Mouse (Mus musculus): ENCODE results near the gene Slc7a6os.

Gene Slc7a6os

GRCm38 (mm10) chr8:106177594-106177993, 33.1 kb downstream of the Slc7a6os start:
- no peak for DNase-seq (ENCODE audit: low read depth)

DNA sequence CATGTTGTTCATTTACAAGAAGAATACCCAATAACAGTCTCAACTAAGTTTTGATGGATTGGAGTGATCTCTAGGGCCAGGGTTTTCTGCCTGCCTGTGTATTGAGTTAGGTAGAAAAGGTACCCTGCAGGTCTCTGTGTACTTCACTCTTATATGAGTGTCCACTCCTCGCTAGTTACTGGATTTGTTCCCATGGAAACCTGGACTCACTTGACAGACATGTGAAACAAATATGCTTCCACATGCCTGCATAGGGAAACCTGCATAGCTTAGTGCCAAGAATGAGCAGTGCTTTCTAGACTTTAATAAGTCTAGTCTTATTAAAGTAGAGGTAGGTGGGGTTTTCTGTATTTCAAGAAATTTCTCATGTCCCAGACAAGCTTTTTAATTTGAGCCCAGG, 33.8 kb downstream of the Slc7a6os start:
- DNase-seq (ENCODE audit: low read depth) = no peak

- DNase-seq (ENCODE audit: low read depth) = no peak
These were observed 37.2 kb downstream of the Slc7a6os start for GRCm38 (mm10) chr8:106173566-106173965.

DNA sequence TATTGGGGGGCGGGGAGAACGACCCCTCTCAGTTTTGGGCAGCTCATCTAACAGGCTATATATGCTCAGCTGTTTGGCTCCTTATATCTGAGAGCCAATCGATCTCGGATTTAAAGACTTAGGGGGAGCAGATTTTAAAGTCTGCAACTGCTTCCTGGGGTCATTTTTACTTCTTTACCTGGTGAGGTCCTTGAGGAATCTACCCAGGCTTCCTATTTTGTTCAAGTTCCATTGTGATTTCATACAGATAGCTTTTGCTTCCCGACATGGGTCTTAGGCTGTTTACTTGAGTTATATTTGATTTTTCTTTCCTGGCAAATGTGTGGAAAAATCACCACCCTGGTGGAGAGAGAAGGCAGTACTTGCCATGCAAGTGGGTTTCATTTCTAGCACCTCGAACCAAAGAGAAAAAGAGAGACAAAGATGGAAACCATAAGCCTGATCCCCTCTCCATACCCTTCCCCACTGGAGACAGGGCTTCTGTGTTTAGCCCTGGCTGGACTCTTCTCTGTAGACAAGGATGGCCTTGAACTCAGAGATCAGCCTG, 40.7 kb downstream of the Slc7a6os start:
- peak; percentile 55 for DNase-seq (ENCODE audit: low read depth)

DNA sequence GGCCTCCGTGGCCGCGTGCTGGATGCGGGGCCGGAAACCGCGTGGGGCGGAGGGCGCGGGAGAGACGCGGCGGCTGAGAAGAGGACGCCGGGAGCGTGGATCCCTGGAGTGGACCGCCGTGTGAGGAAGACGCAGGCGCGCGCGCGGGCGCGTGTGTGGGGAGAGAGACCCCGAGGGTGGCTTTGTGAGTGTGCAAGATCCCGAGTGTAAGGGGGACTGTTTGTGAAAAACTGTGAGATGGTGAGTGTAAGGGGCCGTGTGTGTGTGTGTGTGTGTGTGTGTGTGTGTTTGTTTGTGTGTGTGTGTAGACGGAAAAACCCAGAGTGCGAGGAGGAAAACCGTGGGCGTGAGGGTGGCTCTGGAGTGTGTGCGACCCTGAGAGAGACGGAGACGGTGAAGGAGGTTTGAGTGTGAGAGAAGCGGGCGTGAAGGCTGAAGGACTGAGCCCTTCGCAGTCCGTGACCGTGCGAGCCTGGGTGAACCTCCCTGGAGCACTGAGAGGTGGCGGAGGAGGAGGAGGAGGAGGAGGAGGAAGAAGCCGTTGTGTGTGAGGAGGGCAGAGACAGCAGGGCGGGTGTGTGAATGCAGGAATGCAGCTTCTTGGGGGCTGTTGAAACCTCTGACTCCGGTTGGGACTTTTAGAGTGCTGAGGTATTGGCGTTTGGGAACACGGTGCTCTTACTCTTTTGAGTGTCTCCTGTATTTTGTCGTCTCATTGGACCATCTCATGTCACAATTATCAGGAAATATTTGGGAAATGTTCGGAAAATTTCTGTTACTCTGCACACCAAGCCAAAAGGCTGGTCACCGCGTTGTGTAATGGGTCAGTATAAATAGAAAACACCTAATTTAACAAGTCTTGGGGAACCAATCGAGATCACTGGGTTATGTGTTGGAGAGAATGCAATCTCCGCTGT, 41.5 kb downstream of the Slc7a6os start:
- DNase-seq (ENCODE audit: low read depth) = no peak

DNA sequence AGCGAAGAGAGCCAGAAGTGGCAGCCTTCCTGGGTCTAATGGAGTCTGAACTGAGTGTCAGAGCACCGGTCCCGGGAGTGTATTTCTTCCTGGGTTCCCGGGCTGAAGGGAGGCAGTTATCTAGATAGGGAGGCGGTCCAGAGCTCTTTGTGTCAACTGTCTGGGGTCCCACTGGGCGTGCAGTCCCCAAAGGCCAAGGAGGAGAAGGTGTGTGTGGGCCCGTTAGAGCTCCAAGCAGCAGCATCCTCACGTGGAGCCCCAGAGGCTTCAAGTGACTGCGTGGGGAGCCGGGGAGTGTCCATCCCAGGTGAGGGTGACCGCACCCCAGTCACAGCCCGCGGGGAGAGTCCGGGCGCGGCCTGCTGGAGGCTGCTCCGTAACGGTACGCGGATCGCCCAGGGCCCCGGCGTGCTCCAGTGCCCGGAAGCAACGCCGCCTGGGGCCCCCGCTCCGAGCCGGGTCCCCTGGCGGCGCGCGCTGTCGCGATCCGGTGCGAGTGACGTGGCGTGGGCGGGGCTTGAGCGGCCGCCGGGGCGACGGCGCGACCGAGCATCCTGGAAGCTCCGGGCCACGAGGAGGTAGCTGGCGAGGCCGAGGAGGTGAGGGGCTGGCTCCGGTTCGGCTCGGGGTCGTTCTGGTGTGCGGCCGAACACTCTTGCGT, 42.2 kb downstream of the Slc7a6os start, which contains the start of gene Slc7a6:
Slc7a6 (plus strand) TSS at position 502 of the 661 bp plus-strand sequence.
- peak; percentile 95 for DNase-seq (ENCODE audit: low read depth)

DNA sequence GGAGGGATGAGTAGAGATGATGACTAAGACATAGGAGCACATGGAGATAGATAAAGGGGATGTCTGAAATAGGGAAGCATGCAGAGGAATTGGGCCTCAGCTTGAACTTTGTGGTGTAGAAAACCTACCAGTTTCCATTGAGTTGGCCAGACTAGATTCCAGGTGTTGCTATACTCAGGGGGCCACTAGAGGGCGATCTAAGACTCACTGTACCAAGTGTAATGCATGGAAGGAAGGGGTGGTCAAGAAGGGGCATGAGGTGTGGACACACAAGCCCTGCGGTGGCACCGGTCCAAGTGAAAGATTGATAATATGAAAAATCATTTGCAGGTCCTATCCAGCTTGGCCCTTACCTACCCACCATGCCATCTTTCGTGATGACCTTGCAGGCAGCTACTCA, 45.3 kb downstream of the Slc7a6os start:
- DNase-seq (ENCODE audit: low read depth) = peak; percentile 87

- no peak for DNase-seq (ENCODE audit: low read depth)
These were observed 47.5 kb downstream of the Slc7a6os start for GRCm38 (mm10) chr8:106163251-106163650.

- no peak for DNase-seq (ENCODE audit: low read depth)
These were observed 50.9 kb downstream of the Slc7a6os start for GRCm38 (mm10) chr8:106159876-106160275.

GRCm38 (mm10) chr8:106158381-106158780, 52.4 kb downstream of the Slc7a6os start:
- DNase-seq (ENCODE audit: low read depth) = no peak

- no peak for DNase-seq (ENCODE audit: low read depth)
These were observed 53.3 kb downstream of the Slc7a6os start for GRCm38 (mm10) chr8:106157419-106157818.

- no peak for DNase-seq (ENCODE audit: low read depth)
These were observed 57.9 kb downstream of the Slc7a6os start for GRCm38 (mm10) chr8:106152876-106153275.

GRCm38 (mm10) chr8:106151041-106151440, 59.7 kb downstream of the Slc7a6os start:
- DNase-seq (ENCODE audit: low read depth) = no peak
